ENCODE assay signal across 30 mouse cellular contexts in genomic region chr19:40481115-40481514, GRCm38 (mm10). TPM values are rescaled to one million over a fixed set of nuclear protein-coding genes. Genes with fewer than 3 reads are reported as not detected.
DNase-seq lines count a peak whose midpoint lies in the region; ATAC-seq and TF ChIP-seq lines count a peak whose summit lies in the region.
"Had no signal": no experiment of that assay in that cellular context is flagged by ENCODE, and none has a peak within 500 bp of the region (broad histone marks: within the 10 kb centered on the region; RNA-seq: fewer than 3 reads in every experiment).

No protein-coding gene starts in this region.

- peaks cover 25% of the 10 kb centered on the region; the same call in 1 of the 2 replicates for H3K79me2 ChIP-seq in liver, adult 2 months (ENCODE audit: control insufficient read depth, insufficient read depth, low read length)

- intact Hi-C loops in heart, postnatal 25 days (cut with DNase I): no loop called here

- no peak overlapping the region for H3K4me3 ChIP-seq in heart, postnatal 0 days (ENCODE audit: low read depth, low read length)
- no peak overlapping the region for H3K4me3 ChIP-seq in liver, adult 2 months (ENCODE audit: insufficient read depth, low read depth, low read length)
- no peak overlapping the region for H3K4me3 ChIP-seq in liver, embryonic 11.5 days (ENCODE audit: low read depth, low read length)
- H3K4me3 ChIP-seq: embryonic facial prominence, embryonic 10.5 days; embryonic facial prominence, embryonic 13.5 days; erythroblast, embryonic 14.5 days; forebrain, embryonic 12.5 days; forebrain, embryonic 15.5 days; heart, embryonic 13.5 days had no signal

- no peak overlapping the region for H3K9ac ChIP-seq in heart, postnatal 0 days (replicated peaks; ENCODE audit: low read depth, low read length)
- H3K9ac ChIP-seq in liver, adult 2 months (ENCODE audit: low read depth, low read length): 0 out of 2 replicates have a peak overlapping the region, but pooled peaks have one; percentile 9
- no peak overlapping the region for H3K9ac ChIP-seq in liver, embryonic 11.5 days (ENCODE audit: low read depth, low read length)
- H3K9ac ChIP-seq: embryonic facial prominence, embryonic 13.5 days; forebrain, embryonic 12.5 days; forebrain, embryonic 15.5 days; heart, embryonic 13.5 days; hindbrain, embryonic 14.5 days had no signal

- TF ChIP-seq EP300 in heart, postnatal 0 days (IDR thresholded peaks at IDR 0.05; ENCODE audit: low read depth): no peak

- no peak for TF ChIP-seq POLR2A in liver, adult 2 months (IDR thresholded peaks at IDR 0.05; ENCODE audit: extremely low read depth, insufficient read depth, low read length)

- H3K4me1 ChIP-seq in heart, postnatal 0 days (ENCODE audit: control insufficient read depth, insufficient read depth): peaks cover 51% of the 10 kb centered on the region
- H3K4me1 ChIP-seq in liver, adult 2 months (ENCODE audit: control insufficient read depth, insufficient read depth, low read length): peaks cover 44% of the 10 kb centered on the region
- H3K4me1 ChIP-seq in liver, embryonic 11.5 days (replicated peaks; ENCODE audit: control insufficient read depth, insufficient read depth, low read length): peaks cover 8% of the 10 kb centered on the region

- H3K27ac ChIP-seq in heart, postnatal 0 days (ENCODE audit: low read depth): peak overlapping the region; percentile 16; the same call in 1 of the 2 replicates
- peak overlapping the region; percentile 58 for H3K27ac ChIP-seq in liver, adult 2 months (replicated peaks; ENCODE audit: insufficient read depth, low read depth, low read length)
- no peak overlapping the region for H3K27ac ChIP-seq in liver, embryonic 11.5 days (ENCODE audit: low read depth, low read length)
- H3K27ac ChIP-seq: embryonic facial prominence, embryonic 10.5 days; embryonic facial prominence, embryonic 13.5 days; forebrain, embryonic 12.5 days; forebrain, embryonic 15.5 days; heart, embryonic 13.5 days; hindbrain, embryonic 14.5 days; hindbrain, postnatal 0 days had no signal

- H3K9me3 ChIP-seq in heart, postnatal 0 days (replicated peaks; ENCODE audit: control insufficient read depth, low read length): no peaks in the 10 kb centered on the region
- H3K9me3 ChIP-seq in liver, embryonic 11.5 days (ENCODE audit: control insufficient read depth, low read length): no peaks in the 10 kb centered on the region
- H3K9me3 ChIP-seq: embryonic facial prominence, embryonic 10.5 days; forebrain, embryonic 12.5 days; forebrain, embryonic 15.5 days; G1E; heart, embryonic 13.5 days had no signal

- no peaks in the 10 kb centered on the region for H3K27me3 ChIP-seq in heart, postnatal 0 days (ENCODE audit: control insufficient read depth, insufficient read depth, low read length)
- H3K27me3 ChIP-seq in liver, adult 2 months (ENCODE audit: control insufficient read depth, insufficient read depth, low read length): no peaks in the 10 kb centered on the region
- H3K27me3 ChIP-seq in liver, embryonic 11.5 days (replicated peaks; ENCODE audit: control insufficient read depth, insufficient read depth, low read length): no peaks in the 10 kb centered on the region
- H3K27me3 ChIP-seq: CH12.LX; embryonic facial prominence, embryonic 13.5 days; forebrain, embryonic 12.5 days; forebrain, embryonic 15.5 days; heart, embryonic 13.5 days; Patski had no signal

- no peak overlapping the region for H3K4me2 ChIP-seq in heart, postnatal 0 days (ENCODE audit: low read depth, low read length)
- H3K4me2 ChIP-seq in liver, embryonic 11.5 days: no peak overlapping the region
- H3K4me2 ChIP-seq: embryonic facial prominence, embryonic 13.5 days; forebrain, embryonic 12.5 days; forebrain, embryonic 15.5 days; heart, embryonic 13.5 days; hindbrain, embryonic 14.5 days had no signal

- no peak for ATAC-seq in heart, postnatal 0 days (ENCODE audit: insufficient read depth, low read depth)
- no peak for ATAC-seq in liver, embryonic 11.5 days (replicated peaks; ENCODE audit: low FRiP score)
- ATAC-seq: forebrain, embryonic 15.5 days; hindbrain, postnatal 0 days; inflammation-experienced regulatory T-cells, adult 6 months; intestine, embryonic 16.5 days; Patski had no signal

- 59% methylated on average over 6 of the region's 6 CpGs for WGBS in heart, postnatal 0 days
- 38% methylated on average over 6 of the region's 6 CpGs for WGBS in liver, adult 2 months
- 77% methylated on average over 6 of the region's 6 CpGs for WGBS in liver, embryonic 11.5 days

- H3K36me3 ChIP-seq in heart, postnatal 0 days (replicated peaks; ENCODE audit: control insufficient read depth, insufficient read depth, low read length): peaks cover 6% of the 10 kb centered on the region; the same call in 1 of the 2 replicates
- no peaks in the 10 kb centered on the region for H3K36me3 ChIP-seq in liver, adult 2 months (ENCODE audit: control insufficient read depth, insufficient read depth, low read length)
- no peaks in the 10 kb centered on the region for H3K36me3 ChIP-seq in liver, embryonic 11.5 days (ENCODE audit: control insufficient read depth, insufficient read depth, low read length)
- H3K36me3 ChIP-seq: embryonic facial prominence, embryonic 10.5 days; embryonic facial prominence, embryonic 13.5 days; forebrain, embryonic 15.5 days had no signal

- DNase-seq in heart, adult 11 months: peak; percentile 95
- no peak for DNase-seq in heart, adult 9 months (ENCODE audit: low spot score in 2 of 2)
- DNase-seq in heart, postnatal 0 days (ENCODE audit: low spot score): no peak
- no peak for DNase-seq in heart, postnatal 25 days (ENCODE audit: low spot score)
- DNase-seq in liver, adult 2 months (ENCODE audit: extremely low read depth, low read depth, low spot score): peak; percentile 47
- DNase-seq in liver, embryonic 11.5 days (ENCODE audit: low spot score): no peak
- no peak for DNase-seq in embryo, embryonic 10.5 days (ENCODE audit: low spot score)
- DNase-seq: adrenal gland, postnatal 10 days; adrenal gland, postnatal 36 days; B cell, adult 2 months; cerebellum, adult 11 months; cerebellum, adult 2 months; cerebellum, adult 9-11 months; cerebellum, postnatal 25 days; embryo, embryonic 11 days; gastrocnemius, postnatal 10 days; heart, postnatal 4 days had no signal

- no peak for TF ChIP-seq CTCF in heart, postnatal 0 days (IDR thresholded peaks at IDR 0.05; ENCODE audit: low read depth)
- TF ChIP-seq CTCF in liver, adult 2 months (IDR thresholded peaks at IDR 0.05; ENCODE audit: low read depth, low read length): no peak

RNA-seq across cellular contexts. Expression of gene Sorbs1, which starts 32.5 kb away (rescaled TPM):
- total RNA-seq in heart, postnatal 0 days (2014; rRNA removed; ENCODE audit: low replicate concordance): 77.7 and 140 TPM in 2 replicates
- polyA plus RNA-seq in heart, postnatal 0 days (2015; fragmentation: Nextera tagmentation; extraction: Ambion mirVana): 153 and 159 TPM in 2 replicates
- total RNA-seq in heart, postnatal 25 days (2021): 100 to 1,000 TPM; 604 to 684 TPM
- 41.0 and 47.2 TPM in 2 replicates for total RNA-seq in liver, adult 2 months (2014; rRNA removed)
- 10.4 and 12.0 TPM in 2 replicates for polyA plus RNA-seq in liver, adult 2 months (2012; rRNA removed)
- 41.9 and 45.0 TPM in 2 replicates for polyA plus RNA-seq in liver, embryonic 11.5 days (2014; fragmentation: Nextera tagmentation; extraction: Ambion mirVana)

Comparison
In these comparisons a context has a peak if more than half of its experiments do, and no peak if none do; other contexts are left out.
1. DNase-seq: peak in heart, adult 11 months (single experiment) and liver, adult 2 months (single experiment); none in heart, adult 9 months (0 of 2), heart, postnatal 0 days (single experiment), heart, postnatal 25 days (single experiment), liver, embryonic 11.5 days (single experiment) and embryo, embryonic 10.5 days (single experiment).